Mouse (Mus musculus): ENCODE measurements around the gene Nol4l. TPM values are rescaled to one million over a fixed set of nuclear protein-coding genes. Genes with fewer than 3 reads are reported as not detected.
A peak's percentile ranks its signal among the peaks of the same experiment; 100 is the strongest.

The Nol4l gene
- polyA plus RNA-seq, 1 experiment from 2014 or later, result 7.0 TPM

DNA sequence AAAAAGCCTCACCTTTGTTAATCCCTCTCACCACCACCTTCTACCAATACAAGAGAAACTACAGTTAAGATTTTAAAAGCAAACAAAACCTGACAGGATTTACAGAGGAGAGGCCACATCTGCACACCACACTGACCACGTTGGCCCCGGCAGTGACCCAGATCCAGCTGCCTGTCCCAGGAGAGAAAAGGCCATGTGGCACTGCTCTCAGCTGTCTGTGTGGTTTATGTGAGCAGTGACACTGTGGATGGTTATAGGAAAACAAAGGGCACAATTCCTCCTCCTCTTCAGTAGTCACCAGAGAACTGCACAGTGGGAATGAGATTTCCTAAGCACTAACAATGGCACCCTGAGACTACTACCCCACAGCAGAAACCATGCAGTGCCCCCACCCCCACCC lies 60.5 kb downstream of the Nol4l start:
- WGBS, result 42% methylated on average over 2 of the region's 2 CpGs
- Histone ChIP-seq H3K36me3 (ENCODE audit: control insufficient read depth, insufficient read depth) (no peaks in the 10 kb centered on the region), H3K9ac (ENCODE audit: low read length) (no peak overlapping the region), H3K4me3 (ENCODE audit: low read length) (no peak overlapping the region), H3K27ac (ENCODE audit: low read length) (no peak overlapping the region), H3K9me3 (replicated peaks; ENCODE audit: control insufficient read depth, low read length) (no peaks in the 10 kb centered on the region), H3K27me3 (ENCODE audit: control insufficient read depth, insufficient read depth, low read length) (no peaks in the 10 kb centered on the region), H3K4me2 (ENCODE audit: low read depth, low read length) (no peak overlapping the region), H3K4me1 (ENCODE audit: control insufficient read depth, insufficient read depth, low read length) (peaks cover 7% of the 10 kb centered on the region)
- ATAC-seq (replicated peaks; ENCODE audit: extremely low read depth, insufficient read depth, low FRiP score), result no peak

DNA sequence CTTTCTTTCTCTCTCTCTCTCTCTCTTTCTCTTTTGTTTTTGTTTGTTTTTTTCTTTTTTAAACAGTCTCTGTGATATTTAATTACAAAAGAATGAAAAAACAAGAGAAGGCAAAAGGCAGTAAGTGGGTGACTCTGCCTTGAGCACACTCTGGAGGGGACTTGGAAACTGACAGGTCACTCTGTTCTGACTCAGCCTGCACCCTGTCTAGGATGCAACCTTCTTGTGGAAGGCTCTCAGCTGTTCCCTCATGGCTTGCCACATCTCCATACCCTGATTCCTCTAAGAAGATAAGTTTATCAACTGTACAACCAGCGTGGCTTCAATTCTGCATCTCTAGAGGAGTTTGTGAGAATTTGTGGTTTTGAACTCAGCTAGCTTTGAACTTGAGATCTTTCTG lies 62.4 kb downstream of the Nol4l start:
- WGBS, result 41% methylated on average over 1 of the region's 1 CpGs
- ATAC-seq (replicated peaks; ENCODE audit: extremely low read depth, insufficient read depth, low FRiP score), result no peak
- Histone ChIP-seq H3K27me3 (ENCODE audit: control insufficient read depth, insufficient read depth, low read length) (no peaks in the 10 kb centered on the region), H3K4me1 (ENCODE audit: control insufficient read depth, insufficient read depth, low read length) (peaks cover 6% of the 10 kb centered on the region), H3K36me3 (ENCODE audit: control insufficient read depth, insufficient read depth) (0 out of 2 replicates have a peak, but pooled peaks cover 5% of the 10 kb centered on the region), H3K4me3 (ENCODE audit: low read length) (no peak overlapping the region), H3K27ac (ENCODE audit: low read length) (no peak overlapping the region), H3K9me3 (replicated peaks; ENCODE audit: control insufficient read depth, low read length) (0 out of 2 replicates have a peak, but pooled peaks cover 4% of the 10 kb centered on the region), H3K9ac (ENCODE audit: low read length) (no peak overlapping the region), H3K4me2 (ENCODE audit: low read depth, low read length) (no peak overlapping the region)

DNA sequence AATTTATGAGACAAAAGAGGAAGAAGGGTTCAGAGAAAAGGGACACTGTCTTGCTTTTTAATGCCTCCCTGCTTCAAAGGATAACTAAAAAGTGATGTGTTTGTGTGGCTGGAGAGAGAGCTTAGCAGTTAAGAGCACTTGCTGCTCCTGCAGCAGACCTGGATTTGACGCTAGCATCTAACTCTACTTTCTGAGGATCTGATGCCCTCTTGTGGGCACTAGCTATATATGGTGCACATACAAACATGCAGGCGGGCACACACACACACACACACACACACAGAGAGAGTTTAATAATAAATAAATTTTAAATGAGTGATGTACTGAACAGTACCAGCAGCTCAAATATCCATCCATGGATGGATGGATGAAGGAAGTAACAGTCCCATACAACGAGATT lies 66.5 kb downstream of the Nol4l start:
- no peak overlapping the region for H3K9ac ChIP-seq (ENCODE audit: low read length)
- H3K36me3 ChIP-seq (ENCODE audit: control insufficient read depth, insufficient read depth), result 0 out of 2 replicates have a peak, but pooled peaks cover 5% of the 10 kb centered on the region
- H3K4me3 ChIP-seq (ENCODE audit: low read length), result no peak overlapping the region
- H3K9me3 ChIP-seq (replicated peaks; ENCODE audit: control insufficient read depth, low read length), result 0 out of 2 replicates have a peak, but pooled peaks cover 4% of the 10 kb centered on the region
- H3K27me3 ChIP-seq (ENCODE audit: control insufficient read depth, insufficient read depth, low read length), result no peaks in the 10 kb centered on the region
- peaks cover 8% of the 10 kb centered on the region; the same call in 1 of the 2 replicates for H3K4me1 ChIP-seq (ENCODE audit: control insufficient read depth, insufficient read depth, low read length)
- no peak overlapping the region for H3K4me2 ChIP-seq (ENCODE audit: low read depth, low read length)
- 87% methylated on average over 3 of the region's 3 CpGs for WGBS
- ATAC-seq (replicated peaks; ENCODE audit: extremely low read depth, insufficient read depth, low FRiP score), result no peak
- H3K27ac ChIP-seq (ENCODE audit: low read length), result no peak overlapping the region

DNA sequence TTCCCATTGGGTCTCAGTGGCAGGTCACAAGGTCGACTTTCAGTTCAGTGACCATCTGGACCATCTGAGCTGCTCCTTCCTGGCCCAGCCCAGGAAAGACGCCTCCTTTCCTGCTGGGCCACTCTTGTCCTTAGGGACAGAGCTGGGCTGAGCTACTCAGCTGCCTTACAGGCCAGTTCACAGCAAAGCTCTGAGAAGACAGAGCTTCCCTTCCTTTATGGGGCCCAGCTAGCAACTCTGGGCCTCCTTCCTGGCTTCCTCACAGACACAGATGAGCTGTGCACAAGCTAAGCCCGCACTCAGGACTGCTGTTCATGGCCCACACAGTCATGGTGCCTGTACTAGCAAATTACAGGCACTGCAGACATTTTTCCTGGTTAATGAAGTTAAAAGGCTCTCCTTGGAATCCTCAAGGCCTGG lies 71.7 kb downstream of the Nol4l start:
- ATAC-seq (replicated peaks; ENCODE audit: extremely low read depth, insufficient read depth, low FRiP score), result peak; percentile 70

DNA sequence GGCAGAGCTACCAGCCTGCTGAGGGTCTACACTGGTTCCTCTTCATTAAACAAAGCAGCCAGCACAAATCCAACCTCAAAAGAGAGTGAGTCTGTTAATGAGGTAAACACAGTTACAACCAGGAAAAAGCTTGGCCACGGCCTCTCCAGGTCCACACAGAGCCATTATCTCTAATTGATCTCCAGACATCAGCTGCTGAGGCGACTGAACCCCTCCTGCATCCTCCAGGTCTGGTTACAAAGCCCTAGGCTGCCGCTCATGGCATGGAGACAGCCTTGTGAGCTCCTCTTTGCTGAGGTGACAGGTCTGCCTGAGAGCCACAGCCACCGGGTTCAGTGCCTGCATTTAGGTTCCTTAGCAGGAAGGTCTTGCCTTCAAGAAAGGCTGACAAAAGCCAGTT lies 72.3 kb downstream of the Nol4l start:
- ATAC-seq (replicated peaks; ENCODE audit: extremely low read depth, insufficient read depth, low FRiP score), result no peak
- no peak overlapping the region for H3K4me2 ChIP-seq (ENCODE audit: low read depth, low read length)
- no peak overlapping the region for H3K9ac ChIP-seq (ENCODE audit: low read length)
- WGBS, result 40% methylated on average over 4 of the region's 4 CpGs
- H3K4me3 ChIP-seq (ENCODE audit: low read length), result no peak overlapping the region
- no peaks in the 10 kb centered on the region for H3K36me3 ChIP-seq (ENCODE audit: control insufficient read depth, insufficient read depth)
- H3K27ac ChIP-seq (ENCODE audit: low read length), result peak overlapping the region; percentile 79
- no peaks in the 10 kb centered on the region for H3K9me3 ChIP-seq (replicated peaks; ENCODE audit: control insufficient read depth, low read length)
- peaks cover 32% of the 10 kb centered on the region for H3K4me1 ChIP-seq (ENCODE audit: control insufficient read depth, insufficient read depth, low read length)
- H3K27me3 ChIP-seq (ENCODE audit: control insufficient read depth, insufficient read depth, low read length), result no peaks in the 10 kb centered on the region

More for the DNA sequence above, 71.7 kb downstream of the Nol4l start:
- peak overlapping the region; percentile 8; the same call in 1 of the 2 replicates for H3K9ac ChIP-seq (ENCODE audit: low read length)
- peak overlapping the region; percentile 79 for H3K27ac ChIP-seq (ENCODE audit: low read length)
- H3K9me3 ChIP-seq (replicated peaks; ENCODE audit: control insufficient read depth, low read length), result no peaks in the 10 kb centered on the region
- no peak overlapping the region for H3K4me2 ChIP-seq (ENCODE audit: low read depth, low read length)
- WGBS, result 41% methylated on average over 3 of the region's 3 CpGs
- no peaks in the 10 kb centered on the region for H3K27me3 ChIP-seq (ENCODE audit: control insufficient read depth, insufficient read depth, low read length)
- 0 out of 2 replicates have a peak, but pooled peaks cover under 1% of the 10 kb centered on the region for H3K36me3 ChIP-seq (ENCODE audit: control insufficient read depth, insufficient read depth)
- H3K4me1 ChIP-seq (ENCODE audit: control insufficient read depth, insufficient read depth, low read length), result peaks cover 32% of the 10 kb centered on the region
- no peak overlapping the region for H3K4me3 ChIP-seq (ENCODE audit: low read length)

DNA sequence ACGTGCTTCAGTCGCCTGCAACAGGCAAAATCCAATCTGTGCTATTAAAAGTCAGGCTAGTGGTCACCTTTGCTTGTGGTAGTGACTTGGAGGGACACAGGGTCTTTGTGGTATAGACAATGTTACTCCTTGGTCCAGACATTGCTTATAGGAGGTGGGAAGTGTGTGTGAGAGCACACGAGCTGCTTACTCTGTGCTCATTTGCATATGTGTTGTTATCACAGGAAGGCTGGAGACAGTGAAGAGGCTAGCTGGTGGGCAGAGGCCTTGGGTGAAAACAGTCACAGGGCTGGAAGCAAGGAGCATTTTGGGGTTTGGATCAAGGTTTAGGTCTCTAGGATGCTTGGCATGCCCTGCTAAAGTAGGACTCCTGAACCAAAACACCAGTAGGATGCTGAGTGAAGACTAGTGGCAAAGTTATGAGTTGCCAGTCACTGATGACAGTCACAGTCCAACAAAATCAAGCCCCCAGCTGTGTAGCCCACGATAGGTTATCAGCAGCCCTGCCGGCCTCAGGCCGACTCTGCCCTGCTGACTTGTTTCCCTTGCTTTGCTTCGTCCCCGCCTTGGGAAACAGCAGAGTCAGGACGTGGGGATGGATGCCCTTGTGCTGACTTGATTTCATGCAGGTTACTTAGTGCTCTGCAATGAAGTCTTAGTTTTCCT lies 74.8 kb downstream of the Nol4l start:
- 40% methylated on average over 9 of the region's 9 CpGs for WGBS
- no peak overlapping the region for H3K4me2 ChIP-seq (ENCODE audit: low read depth, low read length)
- H3K9me3 ChIP-seq (replicated peaks; ENCODE audit: control insufficient read depth, low read length), result no peaks in the 10 kb centered on the region
- H3K4me3 ChIP-seq (ENCODE audit: low read length), result no peak overlapping the region
- H3K9ac ChIP-seq (ENCODE audit: low read length), result no peak overlapping the region
- ATAC-seq (replicated peaks; ENCODE audit: extremely low read depth, insufficient read depth, low FRiP score), result no peak
- no peaks in the 10 kb centered on the region for H3K27me3 ChIP-seq (ENCODE audit: control insufficient read depth, insufficient read depth, low read length)
- H3K27ac ChIP-seq (ENCODE audit: low read length), result no peak overlapping the region
- no peaks in the 10 kb centered on the region for H3K36me3 ChIP-seq (ENCODE audit: control insufficient read depth, insufficient read depth)
- H3K4me1 ChIP-seq (ENCODE audit: control insufficient read depth, insufficient read depth, low read length), result peaks cover 30% of the 10 kb centered on the region

DNA sequence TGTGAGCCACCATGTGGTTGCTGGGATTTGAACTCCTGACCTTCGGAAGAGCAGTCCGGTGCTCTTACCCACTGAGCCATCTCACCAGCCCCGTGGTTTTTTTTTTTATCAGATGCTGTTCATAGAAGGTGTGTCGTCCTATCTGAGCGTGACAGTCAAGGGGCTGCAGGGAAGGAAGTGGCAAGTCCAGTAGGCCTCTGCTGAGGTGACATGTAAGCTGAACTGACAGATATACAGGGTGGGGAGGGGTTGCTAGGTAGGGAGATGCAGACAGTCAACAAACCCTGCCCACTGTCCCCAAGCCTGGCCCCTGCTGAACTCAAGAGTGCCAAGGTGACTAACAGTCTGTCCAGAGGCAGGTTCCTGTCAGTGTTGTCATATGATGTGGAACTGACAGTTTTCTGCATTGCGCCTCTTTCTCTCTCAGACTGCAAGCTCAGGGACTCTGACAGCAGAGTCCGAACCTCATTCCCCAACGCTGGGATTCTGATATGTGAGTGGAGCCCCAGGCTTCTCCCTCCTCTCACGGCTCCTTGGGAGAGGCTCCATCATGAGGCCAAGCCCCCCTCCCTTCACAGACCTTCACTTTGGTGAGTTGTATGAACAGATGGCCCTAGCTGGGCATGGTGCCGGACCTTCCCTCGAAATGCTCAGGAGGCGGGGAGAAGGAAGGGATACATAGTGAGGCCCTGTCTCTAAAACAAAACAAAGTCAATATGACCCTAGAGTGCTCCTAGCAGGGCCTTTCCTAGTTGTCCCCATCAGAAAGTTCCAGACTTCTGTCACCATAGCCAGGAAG lies 75.6 kb downstream of the Nol4l start:
- Histone ChIP-seq H3K27me3 (ENCODE audit: control insufficient read depth, insufficient read depth, low read length) (no peaks in the 10 kb centered on the region), H3K4me1 (ENCODE audit: control insufficient read depth, insufficient read depth, low read length) (peaks cover 26% of the 10 kb centered on the region), H3K9ac (ENCODE audit: low read length) (no peak overlapping the region), H3K9me3 (replicated peaks; ENCODE audit: control insufficient read depth, low read length) (no peaks in the 10 kb centered on the region), H3K4me3 (ENCODE audit: low read length) (no peak overlapping the region), H3K36me3 (ENCODE audit: control insufficient read depth, insufficient read depth) (no peaks in the 10 kb centered on the region), H3K27ac (ENCODE audit: low read length) (no peak overlapping the region), H3K4me2 (ENCODE audit: low read depth, low read length) (no peak overlapping the region)
- ATAC-seq (replicated peaks; ENCODE audit: extremely low read depth, insufficient read depth, low FRiP score), result no peak
- 51% methylated on average over 12 of the region's 12 CpGs for WGBS

DNA sequence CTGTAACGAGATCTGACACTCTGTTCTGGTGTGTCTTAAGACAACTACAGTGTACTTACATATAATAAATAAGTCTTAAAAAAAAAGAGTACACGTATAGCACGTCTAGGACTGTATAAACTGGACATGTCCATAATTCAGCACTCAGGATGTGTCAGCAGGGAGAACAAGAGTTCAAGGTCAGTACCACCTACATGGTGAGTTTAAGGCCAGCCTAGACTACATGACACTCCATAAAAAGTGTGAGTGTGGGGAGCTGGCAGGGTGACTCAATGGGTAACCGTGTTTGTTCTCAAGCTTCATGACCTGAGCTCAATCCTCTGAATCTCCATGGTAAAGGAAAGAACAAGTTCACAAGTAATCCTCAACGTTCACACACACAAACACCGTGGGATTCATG lies 81.3 kb downstream of the Nol4l start:
- ATAC-seq (replicated peaks; ENCODE audit: extremely low read depth, insufficient read depth, low FRiP score), result no peak
- no peaks in the 10 kb centered on the region for H3K36me3 ChIP-seq (ENCODE audit: control insufficient read depth, insufficient read depth)
- 85% methylated on average over 6 of the region's 6 CpGs for WGBS

DNA sequence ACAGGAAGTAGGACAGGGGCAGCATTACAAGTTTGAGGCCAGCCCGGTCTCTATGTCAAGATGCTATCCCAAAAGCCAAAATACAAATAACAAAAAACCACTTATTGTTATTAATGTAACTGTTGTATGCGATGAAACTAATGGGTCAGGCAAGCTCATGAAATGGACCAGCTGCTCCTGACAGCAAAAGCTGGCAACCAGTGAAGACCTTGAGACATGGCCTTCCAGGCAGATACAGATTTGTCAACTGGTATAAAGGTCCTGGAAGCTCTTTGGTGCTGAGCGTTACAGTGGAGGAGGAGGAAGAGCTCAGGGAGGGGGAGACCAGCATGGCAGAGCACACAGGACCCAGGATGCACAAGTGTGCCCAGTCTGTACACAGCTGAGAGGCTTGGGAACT lies 82.1 kb downstream of the Nol4l start:
- Histone ChIP-seq H3K4me2 (ENCODE audit: low read depth, low read length) (no peak overlapping the region), H3K36me3 (ENCODE audit: control insufficient read depth, insufficient read depth) (no peaks in the 10 kb centered on the region), H3K27me3 (ENCODE audit: control insufficient read depth, insufficient read depth, low read length) (no peaks in the 10 kb centered on the region), H3K4me3 (ENCODE audit: low read length) (no peak overlapping the region), H3K9me3 (replicated peaks; ENCODE audit: control insufficient read depth, low read length) (no peaks in the 10 kb centered on the region), H3K9ac (ENCODE audit: low read length) (no peak overlapping the region), H3K4me1 (ENCODE audit: control insufficient read depth, insufficient read depth, low read length) (peaks cover 12% of the 10 kb centered on the region), H3K27ac (ENCODE audit: low read length) (no peak overlapping the region)
- ATAC-seq (replicated peaks; ENCODE audit: extremely low read depth, insufficient read depth, low FRiP score), result no peak
- WGBS, result 91% methylated on average over 3 of the region's 3 CpGs

More for the DNA sequence above, 81.3 kb downstream of the Nol4l start:
- Histone ChIP-seq H3K9me3 (replicated peaks; ENCODE audit: control insufficient read depth, low read length) (no peaks in the 10 kb centered on the region), H3K27ac (ENCODE audit: low read length) (no peak overlapping the region), H3K9ac (ENCODE audit: low read length) (no peak overlapping the region), H3K27me3 (ENCODE audit: control insufficient read depth, insufficient read depth, low read length) (no peaks in the 10 kb centered on the region), H3K4me1 (ENCODE audit: control insufficient read depth, insufficient read depth, low read length) (peaks cover 8% of the 10 kb centered on the region; the same call in 1 of the 2 replicates), H3K4me3 (ENCODE audit: low read length) (no peak overlapping the region), H3K4me2 (ENCODE audit: low read depth, low read length) (no peak overlapping the region)
